Mouse (Mus musculus) hindbrain, postnatal 0 days (tissue): Measurements from ENCODE around the gene Serpina1f. TPM values are rescaled to one million over a fixed set of nuclear protein-coding genes. Genes with fewer than 3 reads are reported as not detected.
"Not testable (repeated sequence)": the region's sequence is repeated elsewhere in the genome, so short reads cannot be mapped to it uniquely, and the experiment has no call there.

Experiments
- ATAC-seq: fragments of 200-750 bp; cut with Nextera tagmentation; 2 replicates; pipeline ENCODE4 v1.8.0; 2017; ENCODE audit warnings: mild to moderate bottlenecking, moderate TSS enrichment, moderate library complexity
- DNase-seq: peaks from one replicate; pipeline ENCODE4 v3.0.0-alpha.2; 2015; ENCODE audit warnings: low spot score
- H3K27ac ChIP-seq: fragments of 300-500 bp; sonication (generic); 2 replicates; pipeline ENCODE4 v1.5.1; 2014; ENCODE audit warnings: mild to moderate bottlenecking
- H3K27me3 ChIP-seq: fragments of 300-500 bp; sonication (generic); 2 replicates; pipeline ENCODE4 v1.6.1; 2014; ENCODE audit warnings: low read length, mixed read lengths; ENCODE audit not compliant: insufficient read depth
- H3K36me3 ChIP-seq: fragments of 300-500 bp; sonication (generic); 2 replicates; pipeline ENCODE4 v1.6.1; 2014; ENCODE audit warnings: low read length, mixed read lengths; ENCODE audit not compliant: insufficient read depth
- H3K4me1 ChIP-seq: fragments of 300-500 bp; sonication (generic); 2 replicates; pipeline ENCODE4 v1.6.1; 2014; ENCODE audit warnings: antibody characterized with exemption, low read length, mixed read lengths; ENCODE audit not compliant: insufficient read depth
- H3K4me2 ChIP-seq: fragments of 300-500 bp; sonication (generic); 2 replicates; pipeline ENCODE4 v1.6.1; 2014; ENCODE audit warnings: low read depth, mild to moderate bottlenecking, low read length, moderate library complexity, mixed read lengths
- H3K4me3 ChIP-seq: fragments of 300-500 bp; sonication (generic); 2 replicates; pipeline ENCODE4 v1.5.1; 2014; ENCODE audit warnings: low read length
- H3K9ac ChIP-seq: fragments of 300-500 bp; sonication (generic); replicated peaks from 2 replicates; pipeline ENCODE4 v1.6.1; 2014; ENCODE audit warnings: mild to moderate bottlenecking, low read length, moderate library complexity, mixed read lengths
- H3K9me3 ChIP-seq: fragments of 300-500 bp; sonication (generic); 2 replicates; pipeline ENCODE4 v1.6.1; 2016; ENCODE audit warnings: low read length, mixed read lengths
- CTCF ChIP-seq: IDR thresholded peaks from 2 replicates; pipeline ENCODE4 v1.5.1; 2016; ENCODE audit warnings: antibody characterized with exemption, control low read depth, low read depth
- WGBS: fragments of 180-500 bp; shearing (Covaris S2); extraction: QIAGEN DNeasy Blood & Tissue Kit; methylation state at CpG from one replicate; pipeline ENCODE4 v1.1.7; 2014; 5-methylcytosine and 5-hydroxymethylcytosine counted together
- polyA plus RNA-seq: library from polyadenylated mRNA; unstranded; fragments of >200 nt; fragmentation: Nextera tagmentation; extraction: Ambion mirVana; gene quantifications from 2 replicates; pipeline ENCODE4 v1.2.1, GENCODE M21; 2015
- total RNA-seq: library from RNA; depleted of rRNA; stranded (reverse); fragments of >200 nt; gene quantifications from 2 replicates; pipeline ENCODE4 v1.2.3, GENCODE M21; 2014

Gene Serpina1f
- total and polyA plus RNA-seq, 2 experiments from 2014 or later = not detected

DNA sequence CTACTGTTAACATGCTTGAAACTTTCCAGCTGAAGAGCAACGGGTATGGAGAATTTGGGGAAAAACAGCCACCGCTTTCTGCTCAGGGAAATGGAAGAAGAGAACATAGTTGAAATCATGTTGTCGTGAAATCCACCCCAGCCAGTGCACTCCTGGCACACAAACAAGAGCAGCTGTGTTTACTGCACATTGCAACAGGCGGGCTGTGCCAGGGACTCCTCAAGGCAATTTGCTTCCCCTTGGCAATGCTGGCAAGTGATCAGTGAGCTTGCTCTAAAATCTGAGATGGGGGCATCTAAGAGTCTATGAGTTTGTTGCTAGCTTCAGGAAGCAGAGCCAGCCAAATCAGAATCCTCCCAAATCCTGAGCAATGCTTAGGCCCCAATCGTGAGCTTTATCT, 25.0 kb downstream of the Serpina1f start:
- peaks cover 2% of the 10 kb centered on the region; the same call in 1 of the 2 replicates for H3K4me1 ChIP-seq
- no peak overlapping the region for H3K4me3 ChIP-seq
- H3K9me3 ChIP-seq = no peaks in the 10 kb centered on the region; the same call in 1 of the 2 replicates
- H3K4me2 ChIP-seq = no peak overlapping the region
- WGBS = 47% methylated on average over 5 of the region's 5 CpGs
- H3K27me3 ChIP-seq = no peaks in the 10 kb centered on the region
- ATAC-seq (peak; percentile 73), DNase-seq (peak; percentile 82)
- H3K36me3 ChIP-seq = no peaks in the 10 kb centered on the region
- TF ChIP-seq CTCF = no peak
- no peak overlapping the region for H3K9ac ChIP-seq
- no peak overlapping the region; the same call in 1 of the 2 replicates for H3K27ac ChIP-seq

DNA sequence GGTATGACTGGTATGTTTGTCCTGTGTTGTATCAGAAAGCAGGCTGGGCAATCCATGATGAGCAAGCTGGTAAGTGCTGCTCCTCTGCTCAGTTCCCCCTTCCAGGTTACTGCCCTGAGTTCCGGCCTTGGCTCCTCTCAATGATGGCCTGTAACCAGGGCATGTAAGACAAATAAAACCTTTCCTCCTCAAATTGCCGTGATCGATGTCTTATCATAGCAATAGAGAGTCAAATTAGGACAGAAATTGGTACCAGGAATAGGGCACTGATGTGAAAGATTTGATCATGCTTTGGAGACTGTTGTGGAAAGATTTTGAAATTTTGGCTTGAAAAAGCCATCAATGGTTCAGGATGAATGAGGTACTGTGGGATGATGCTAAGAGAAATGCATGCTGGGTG, 30.0 kb downstream of the Serpina1f start:
- Histone ChIP-seq H3K4me3 (no peak overlapping the region), H3K4me1 (no peaks in the 10 kb centered on the region), H3K9me3 (no peaks in the 10 kb centered on the region; the same call in 1 of the 2 replicates), H3K4me2 (no peak overlapping the region), H3K27ac (no peak overlapping the region), H3K9ac (no peak overlapping the region), H3K36me3 (no peaks in the 10 kb centered on the region), H3K27me3 (no peaks in the 10 kb centered on the region)
- DNase-seq (no peak), ATAC-seq (no peak)
- TF ChIP-seq CTCF = no peak
- WGBS = 90% methylated on average over 3 of the region's 3 CpGs

DNA sequence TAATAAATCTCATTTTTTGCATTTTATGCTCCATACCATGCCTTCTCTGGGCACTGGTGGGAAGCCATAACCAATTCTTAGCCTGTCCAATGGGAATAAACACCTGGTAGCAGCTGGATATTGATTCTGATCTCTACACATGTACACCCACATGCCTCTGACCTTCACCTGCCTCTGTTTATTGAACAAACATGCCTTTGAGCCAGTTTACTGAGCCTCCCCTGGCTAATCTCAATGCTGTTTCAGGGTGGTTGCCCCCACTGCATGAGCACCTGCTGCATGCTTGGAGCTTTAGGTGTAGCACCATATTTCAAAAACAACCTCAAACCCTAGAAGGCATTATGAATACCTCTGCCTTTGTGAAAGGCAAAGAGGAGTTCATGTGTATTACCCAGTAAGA, 33.3 kb downstream of the Serpina1f start:
- not testable (repeated sequence) for H3K27me3 ChIP-seq

DNA sequence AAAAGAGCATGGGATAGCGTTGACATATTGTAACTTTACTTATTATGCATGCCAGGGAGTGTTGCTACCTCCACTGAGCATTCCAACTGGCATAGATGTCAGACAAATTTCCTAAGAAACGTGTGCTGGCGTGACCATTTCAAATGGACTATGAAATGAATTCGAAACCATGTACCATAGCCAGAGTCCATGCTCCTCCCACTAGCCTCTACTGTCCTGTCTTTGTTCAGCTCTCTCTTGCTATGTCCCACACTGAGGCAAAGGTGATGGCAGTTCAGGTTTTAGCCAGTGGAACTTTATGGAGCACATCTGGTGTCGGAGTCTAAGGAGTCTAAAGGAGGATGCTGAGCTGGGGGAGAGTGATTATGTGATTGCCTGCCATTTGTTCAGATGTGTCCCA, 35.3 kb downstream of the Serpina1f start:
- Histone ChIP-seq H3K4me3 (no peak overlapping the region), H3K9ac (no peak overlapping the region)
- 81% methylated on average over 5 of the region's 5 CpGs for WGBS

More for the DNA sequence above, 33.3 kb downstream of the Serpina1f start:
- not testable (repeated sequence) for H3K4me2 ChIP-seq, H3K36me3 ChIP-seq, H3K4me1 ChIP-seq, DNase-seq, ATAC-seq, H3K9me3 ChIP-seq, H3K9ac ChIP-seq, H3K27ac ChIP-seq, H3K4me3 ChIP-seq

DNA sequence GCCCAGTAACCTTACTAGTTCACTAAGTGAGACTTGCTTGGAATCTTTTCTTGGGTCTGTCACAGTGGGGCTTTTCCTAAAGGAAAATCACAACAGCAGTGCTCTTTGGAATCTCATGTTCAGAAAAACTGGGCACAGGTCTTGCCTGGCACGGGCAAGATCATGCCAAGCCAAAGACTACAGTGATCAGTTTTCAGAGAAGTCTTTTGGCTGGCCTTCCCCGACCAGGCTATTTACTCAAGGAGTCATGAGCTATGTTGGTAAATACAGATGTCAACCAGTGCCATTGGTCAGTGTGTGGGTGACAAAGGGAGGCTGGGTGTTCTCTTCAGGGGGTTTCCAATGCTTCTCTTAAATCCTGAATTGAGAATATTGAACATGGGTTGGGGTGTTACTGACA, 36.2 kb downstream of the Serpina1f start:
- Histone ChIP-seq H3K27me3 (no peaks in the 10 kb centered on the region), H3K4me2 (no peak overlapping the region), H3K9me3 (no peaks in the 10 kb centered on the region), H3K36me3 (no peaks in the 10 kb centered on the region), H3K4me1 (no peaks in the 10 kb centered on the region), H3K27ac (no peak overlapping the region), H3K4me3 (no peak overlapping the region), H3K9ac (no peak overlapping the region)
- ATAC-seq (no peak), DNase-seq (no peak)
- TF ChIP-seq CTCF = no peak
- WGBS = 86% methylated on average over 2 of the region's 2 CpGs

More for the DNA sequence above, 35.3 kb downstream of the Serpina1f start:
- Histone ChIP-seq H3K4me1 (no peaks in the 10 kb centered on the region), H3K36me3 (no peaks in the 10 kb centered on the region), H3K27ac (no peak overlapping the region), H3K9me3 (no peaks in the 10 kb centered on the region), H3K27me3 (no peaks in the 10 kb centered on the region), H3K4me2 (no peak overlapping the region)
- DNase-seq (no peak), ATAC-seq (no peak)
- no peak for TF ChIP-seq CTCF

DNA sequence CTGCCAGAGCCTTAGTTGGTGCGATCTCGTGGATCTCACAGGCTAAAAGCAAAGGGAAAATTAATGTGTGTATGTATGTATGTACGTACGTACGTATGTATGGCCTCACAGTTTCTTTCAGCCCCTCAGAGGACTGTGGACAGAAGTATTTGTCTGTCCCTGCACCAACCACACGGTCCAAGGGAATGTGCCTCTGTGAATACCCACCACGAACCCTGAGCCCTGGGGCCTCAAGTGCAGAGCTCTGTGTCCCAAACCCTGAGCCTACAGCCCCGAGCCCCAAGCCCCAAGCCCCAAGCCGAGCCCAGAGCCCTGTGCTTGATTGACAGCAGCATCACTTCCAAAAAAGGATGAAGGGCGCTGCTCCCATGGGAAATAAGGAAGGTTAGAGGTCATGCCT, 37.3 kb downstream of the Serpina1f start:
- Histone ChIP-seq H3K4me2 (no peak overlapping the region), H3K27ac (no peak overlapping the region), H3K4me1 (no peaks in the 10 kb centered on the region), H3K9ac (no peak overlapping the region), H3K27me3 (no peaks in the 10 kb centered on the region), H3K36me3 (no peaks in the 10 kb centered on the region), H3K4me3 (no peak overlapping the region), H3K9me3 (no peaks in the 10 kb centered on the region)
- no peak for TF ChIP-seq CTCF
- ATAC-seq (no peak), DNase-seq (no peak)
- 83% methylated on average over 10 of the region's 10 CpGs for WGBS

DNA sequence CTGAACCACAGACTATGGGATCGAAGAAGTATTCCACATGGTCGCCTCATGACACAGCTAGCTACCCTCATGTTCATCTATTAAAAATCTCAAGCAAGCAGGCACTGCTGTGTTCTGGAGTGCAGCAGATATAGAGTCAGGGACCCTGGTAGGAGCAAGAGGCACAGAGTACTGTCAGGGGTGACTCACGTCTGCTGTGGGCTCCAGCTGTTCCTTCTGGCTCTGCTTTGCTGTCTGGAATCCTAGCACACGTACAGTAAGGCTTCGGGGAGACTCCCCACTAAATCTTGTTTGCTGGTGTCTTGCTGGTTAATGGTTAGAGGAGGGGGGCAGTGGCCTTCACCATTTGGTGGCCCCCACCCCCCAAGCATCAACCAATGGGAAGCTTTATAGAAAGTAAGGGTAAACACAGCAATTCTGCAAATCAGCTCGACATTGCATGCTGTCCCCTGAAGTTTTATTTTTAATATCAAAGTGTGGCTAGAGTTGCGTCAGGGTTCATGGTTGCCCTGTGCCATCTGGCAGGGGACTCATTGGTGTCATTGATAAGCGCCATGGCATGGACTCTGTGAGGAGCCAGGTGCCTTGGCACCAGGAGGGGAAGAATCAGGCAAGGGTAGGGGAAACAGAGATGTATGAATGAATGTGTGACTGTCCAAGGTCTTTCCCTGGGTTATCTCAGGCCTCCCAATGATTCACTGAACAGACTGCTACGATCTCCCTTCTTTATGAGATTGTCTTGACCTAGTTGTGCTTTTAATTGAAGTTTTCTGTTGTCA, 38.3 kb downstream of the Serpina1f start, which contains the start of gene Serpina6:
Gene Serpina6, minus strand, starts transcription at position 365 of the 779 bp plus-strand sequence.
- TF ChIP-seq CTCF = no peak

More for the DNA sequence above, 38.3 kb downstream of the Serpina1f start, which contains the start of gene Serpina6:
- Histone ChIP-seq H3K4me1 (no peaks in the 10 kb centered on the region), H3K36me3 (no peaks in the 10 kb centered on the region), H3K27me3 (no peaks in the 10 kb centered on the region), H3K4me2 (no peak within 1 kb of the TSS), H3K9me3 (no peaks in the 10 kb centered on the region), H3K9ac (no peak within 1 kb of the TSS), H3K27ac (no peak within 1 kb of the TSS), H3K4me3 (no peak within 1 kb of the TSS)
- 75% methylated on average over 9 of the region's 9 CpGs for WGBS
- ATAC-seq = no peak
- no peak for DNase-seq
